Mouse (Mus musculus) macrophage (primary cell): ENCODE results near the gene Mrpl30. TPM values are rescaled to one million over a fixed set of nuclear protein-coding genes. Genes with fewer than 3 reads are reported as not detected.

Experiments used
- H3K27ac ChIP-seq: fragments of 350-480 bp; formaldehyde crosslinking; 2 replicates; pipeline ENCODE4 v1.9.0; 2021
- H3K36me3 ChIP-seq: fragments of 350-480 bp; formaldehyde crosslinking; 2 replicates; pipeline ENCODE4 v1.9.0; 2021; ENCODE audit errors: inconsistent target
- H3K4me3 ChIP-seq: fragments of 350-480 bp; formaldehyde crosslinking; 2 replicates; pipeline ENCODE4 v1.9.0; 2021; ENCODE audit errors: inconsistent target
- H3K79me2 ChIP-seq: fragments of 350-480 bp; formaldehyde crosslinking; 2 replicates; pipeline ENCODE4 v1.9.0; 2021; ENCODE audit errors: inconsistent target
- WGBS: methylation state at CpG from one replicate; pipeline ENCODE4 v1.1.7; 2026; ENCODE audit warnings: inconsistent platforms; ENCODE audit not compliant: missing documents; 5-methylcytosine and 5-hydroxymethylcytosine counted together
- polyA plus RNA-seq: library from polyadenylated mRNA; stranded (reverse); fragments of 250-400 nt; gene quantifications from 3 replicates; pipeline ENCODE4 v1.2.4, GENCODE M21; 2018; ENCODE audit warnings: inconsistent platforms
- total RNA-seq, 78 experiments: library from RNA; depleted of rRNA; stranded (reverse); fragments of 250-400 nt; gene quantifications; 1 replicate in 9 of 78; 2 replicates in 24 of 78; 3 replicates in 43 of 78; 4 replicates in 2 of 78; pipeline ENCODE4 v1.2.4; 2018; ENCODE audit warnings: inconsistent platforms in 56 of 78

Mrpl30 gene
- total RNA-seq (2018; cell fraction: chromatin; rRNA removed), result 10 to 100 TPM in 23 of 26 experiments, 1 to 10 TPM in 3; 4.6 to 69.5 (median 34.4) TPM
- total RNA-seq (2018; cell fraction: cytosol; rRNA removed), result 100 to 1,000 TPM in 15 of 26 experiments, 10 to 100 TPM in 11; 66.9 to 147 (median 104) TPM
- 10 to 100 TPM in 23 of 26 experiments, 1 to 10 TPM in 3; 9.0 to 69.5 (median 32.5) TPM for total RNA-seq (2018; cell fraction: nucleus; rRNA removed)
- polyA plus RNA-seq, result 82.8 to 118 TPM (median 86.4 TPM) in 3 replicates

GRCm38 (mm10) chr1:37890025-37890652, at the start of gene Mrpl30, which contains the start of gene Mitd1:
Mrpl30 (plus strand) TSS chr1:37890477.
Mitd1 (minus strand) TSS chr1:37890411.
- H3K79me2 ChIP-seq, result peaks cover 82% of the 10 kb centered on the region
- H3K27ac ChIP-seq, result peak within 1 kb of the TSS; percentile 72
- WGBS, result under 1% methylated on average over 38 of the region's 41 CpGs
- peak within 1 kb of the TSS; percentile 71 for H3K4me3 ChIP-seq
- H3K36me3 ChIP-seq, result peaks cover 18% of the 10 kb centered on the region

GRCm38 (mm10) chr1:37846878-37847277, 43.4 kb upstream of the Mrpl30 start:
- WGBS, result 95% methylated on average over 8 of the region's 8 CpGs
- Histone ChIP-seq H3K36me3 (no peaks in the 10 kb centered on the region), H3K27ac (no peak overlapping the region), H3K4me3 (no peak overlapping the region), H3K79me2 (no peaks in the 10 kb centered on the region)

GRCm38 (mm10) chr1:37850696-37851095, 39.6 kb upstream of the Mrpl30 start:
- no peaks in the 10 kb centered on the region for H3K79me2 ChIP-seq
- WGBS, result 88% methylated on average over 2 of the region's 2 CpGs
- H3K27ac ChIP-seq, result no peak overlapping the region
- H3K4me3 ChIP-seq, result no peak overlapping the region
- no peaks in the 10 kb centered on the region for H3K36me3 ChIP-seq

- Histone ChIP-seq H3K4me3 (peak overlapping the region; percentile 65), H3K27ac (peak overlapping the region; percentile 38), H3K79me2 (peaks cover 13% of the 10 kb centered on the region; the same call in 1 of the 2 replicates), H3K36me3 (no peaks in the 10 kb centered on the region)
- WGBS, result 1% methylated on average over 87 of the region's 90 CpGs
Observed at GRCm38 (mm10) chr1:37864511-37865400, 25.5 kb upstream of the Mrpl30 start.

- peak overlapping the region; percentile 24 for H3K27ac ChIP-seq
- H3K36me3 ChIP-seq, result no peaks in the 10 kb centered on the region
- H3K79me2 ChIP-seq, result peaks cover 13% of the 10 kb centered on the region; the same call in 1 of the 2 replicates
- 14% methylated on average over 23 of the region's 23 CpGs for WGBS
- H3K4me3 ChIP-seq, result peak overlapping the region; percentile 65
Observed at GRCm38 (mm10) chr1:37865401-37866215, 24.7 kb upstream of the Mrpl30 start.

- 92% methylated on average over 6 of the region's 6 CpGs for WGBS
Observed at GRCm38 (mm10) chr1:37866286-37866685, 24.0 kb upstream of the Mrpl30 start, which contains the start of gene Tsga10. Tsga10 (minus strand) TSS chr1:37866429.

GRCm38 (mm10) chr1:37867056-37867455, 23.2 kb upstream of the Mrpl30 start:
- Histone ChIP-seq H3K27ac (no peak overlapping the region), H3K79me2 (peaks cover 13% of the 10 kb centered on the region; the same call in 1 of the 2 replicates), H3K36me3 (no peaks in the 10 kb centered on the region), H3K4me3 (no peak overlapping the region)
- 100% methylated on average over 1 of the region's 1 CpGs for WGBS

More at GRCm38 (mm10) chr1:37866286-37866685, 24.0 kb upstream of the Mrpl30 start, which contains the start of gene Tsga10:
- peak within 1 kb of the TSS; percentile 65 for H3K4me3 ChIP-seq
- H3K36me3 ChIP-seq, result no peaks in the 10 kb centered on the region
- H3K79me2 ChIP-seq, result peaks cover 13% of the 10 kb centered on the region; the same call in 1 of the 2 replicates
- H3K27ac ChIP-seq, result peak within 1 kb of the TSS; percentile 24

GRCm38 (mm10) chr1:37867684-37868322, 22.5 kb upstream of the Mrpl30 start:
- H3K79me2 ChIP-seq, result peaks cover 12% of the 10 kb centered on the region; the same call in 1 of the 2 replicates
- 17% methylated on average over 10 of the region's 10 CpGs for WGBS
- no peaks in the 10 kb centered on the region for H3K36me3 ChIP-seq
- H3K27ac ChIP-seq, result no peak overlapping the region
- H3K4me3 ChIP-seq, result no peak overlapping the region

GRCm38 (mm10) chr1:37868640-37869039, 21.6 kb upstream of the Mrpl30 start:
- Histone ChIP-seq H3K4me3 (no peak overlapping the region), H3K36me3 (no peaks in the 10 kb centered on the region)
- 6% methylated on average over 10 of the region's 10 CpGs for WGBS

GRCm38 (mm10) chr1:37869362-37869761, 20.9 kb upstream of the Mrpl30 start:
- 88% methylated on average over 2 of the region's 2 CpGs for WGBS
- Histone ChIP-seq H3K36me3 (no peaks in the 10 kb centered on the region), H3K79me2 (no peaks in the 10 kb centered on the region), H3K4me3 (no peak overlapping the region), H3K27ac (no peak overlapping the region)

More at GRCm38 (mm10) chr1:37868640-37869039, 21.6 kb upstream of the Mrpl30 start:
- H3K27ac ChIP-seq, result no peak overlapping the region
- peaks cover 4% of the 10 kb centered on the region; the same call in 1 of the 2 replicates for H3K79me2 ChIP-seq

GRCm38 (mm10) chr1:37871704-37872103, 18.6 kb upstream of the Mrpl30 start, which contains the start of gene Lipt1:
Lipt1 (plus strand) TSS chr1:37871738.
- Histone ChIP-seq H3K27ac (no peak within 1 kb of the TSS), H3K79me2 (no peaks in the 10 kb centered on the region), H3K36me3 (peaks cover 10% of the 10 kb centered on the region; the same call in 1 of the 2 replicates), H3K4me3 (peak within 1 kb of the TSS; percentile 75)
- 29% methylated on average over 7 of the region's 7 CpGs for WGBS

- H3K36me3 ChIP-seq, result peaks cover 12% of the 10 kb centered on the region
- peak overlapping the region; percentile 75 for H3K4me3 ChIP-seq
- H3K79me2 ChIP-seq, result no peaks in the 10 kb centered on the region
- WGBS, result 3% methylated on average over 32 of the region's 33 CpGs
- H3K27ac ChIP-seq, result no peak overlapping the region
Observed at GRCm38 (mm10) chr1:37872131-37873067, 17.9 kb upstream of the Mrpl30 start.
